Mouse (Mus musculus) left cerebral cortex, adult 11 months (tissue): ENCODE measurements around the gene Sult1d1.
"Not testable (repeated sequence)": the region's sequence is repeated elsewhere in the genome, so short reads cannot be mapped to it uniquely, and the experiment has no call there.

Source experiments
- DNase-seq: peaks from one replicate; pipeline ENCODE4 v3.0.0; 2022; ENCODE audit warnings: low spot score

The Sult1d1 gene

GRCm38 (mm10) chr5:87568845-87569244, at the start of gene Sult1d1:
Gene Sult1d1, minus strand, starts transcription at chr5:87569027.
- DNase-seq, result no peak

DNA sequence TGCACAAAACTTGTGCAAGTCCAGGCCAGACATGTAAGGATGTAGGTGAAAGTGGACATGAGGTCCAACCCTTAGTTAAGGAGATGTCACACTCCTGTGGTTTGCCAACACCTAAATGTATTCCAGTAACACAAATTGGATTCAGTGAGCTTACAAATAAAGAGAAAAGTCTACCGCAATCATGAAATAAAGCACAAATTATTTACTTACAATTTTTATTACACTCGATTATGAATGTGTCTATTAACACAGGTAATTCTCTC, 46.2 kb upstream of the Sult1d1 start:
- DNase-seq, result no peak

DNA sequence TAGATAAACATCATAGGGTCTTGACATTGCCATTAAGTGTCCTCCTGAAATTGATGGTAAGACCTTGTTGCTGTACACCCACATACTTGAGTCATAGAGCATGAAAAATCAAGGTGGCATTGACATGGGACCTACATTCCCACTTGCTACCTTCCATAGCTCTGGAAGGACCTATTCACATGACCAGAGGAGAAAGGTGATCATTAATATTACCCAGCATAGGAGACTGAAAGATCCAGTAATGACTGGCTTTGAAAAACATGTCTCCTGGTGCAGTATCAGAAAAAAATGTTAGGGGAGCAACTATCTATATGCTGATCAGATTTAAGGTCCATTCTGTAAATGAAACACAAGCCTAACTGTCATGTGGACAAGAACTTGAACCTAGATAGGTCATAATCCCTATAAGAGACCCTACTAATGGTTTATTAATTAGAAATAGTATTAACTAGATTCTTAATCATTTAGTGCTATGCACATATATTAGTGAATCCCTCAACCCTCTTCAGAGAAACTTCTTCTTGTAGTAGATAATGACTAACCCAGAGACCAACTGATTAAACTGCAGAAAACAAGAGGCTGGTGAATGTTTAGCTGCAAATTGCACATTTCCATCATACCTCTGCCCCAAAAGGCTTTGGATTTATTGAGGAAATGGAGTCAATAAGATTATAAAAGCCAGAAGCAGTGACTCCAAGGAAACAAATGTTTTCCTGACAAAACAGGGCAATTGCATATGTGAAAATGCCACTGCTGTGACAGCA, 45.7 kb upstream of the Sult1d1 start:
- no peak for DNase-seq

- no peak for DNase-seq
These were observed 32.2 kb upstream of the Sult1d1 start for GRCm38 (mm10) chr5:87601018-87601417.

- DNase-seq, result no peak
These were observed 29.1 kb upstream of the Sult1d1 start for GRCm38 (mm10) chr5:87597891-87598290.

- DNase-seq, result no peak
These were observed 22.7 kb upstream of the Sult1d1 start, which contains the start of gene Sult1e1 for GRCm38 (mm10) chr5:87591494-87591893. Gene Sult1e1, minus strand, starts transcription at chr5:87591594.

DNA sequence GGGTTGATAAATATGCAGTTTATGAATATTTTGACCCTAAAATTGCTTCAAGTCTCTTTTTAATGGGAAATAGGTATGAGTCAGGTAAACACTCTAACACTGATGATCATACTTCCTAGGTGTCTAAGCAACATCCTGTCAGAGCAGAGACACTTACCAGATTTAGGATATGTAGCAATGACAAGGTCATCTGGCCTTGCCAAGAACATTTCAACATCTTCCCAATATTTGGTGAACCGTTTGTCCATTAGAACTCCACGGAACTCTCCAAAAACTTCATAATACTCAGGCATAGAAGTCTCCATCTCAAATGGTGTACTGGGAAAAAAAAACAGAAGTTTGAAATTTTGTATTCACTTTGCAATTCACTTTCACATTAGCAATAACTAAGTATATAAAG, 21.1 kb upstream of the Sult1d1 start:
- no peak for DNase-seq

- no peak for DNase-seq
These were observed 11.6 kb upstream of the Sult1d1 start for GRCm38 (mm10) chr5:87580389-87580788.

DNA sequence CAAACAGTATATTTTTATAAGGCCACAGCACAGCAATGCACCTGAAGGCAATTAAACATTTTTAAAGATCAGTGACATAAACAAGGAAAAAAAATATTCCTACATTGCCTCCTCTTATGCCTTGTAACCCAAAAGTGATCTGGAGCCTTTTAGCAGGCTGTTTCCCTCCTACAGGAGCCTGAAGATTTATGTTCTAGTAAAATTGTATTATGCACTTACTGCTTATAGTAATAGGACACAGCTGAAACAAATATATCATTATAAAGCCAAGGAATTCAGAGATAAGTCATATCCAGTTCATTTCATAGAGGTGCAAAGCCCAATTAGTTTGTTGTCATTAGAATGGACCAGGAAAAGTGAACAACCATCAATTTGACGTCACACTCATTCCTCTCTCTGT, 5.3 kb upstream of the Sult1d1 start:
- DNase-seq, result no peak

GRCm38 (mm10) chr5:87573490-87573889, 4.7 kb upstream of the Sult1d1 start:
- no peak for DNase-seq

DNA sequence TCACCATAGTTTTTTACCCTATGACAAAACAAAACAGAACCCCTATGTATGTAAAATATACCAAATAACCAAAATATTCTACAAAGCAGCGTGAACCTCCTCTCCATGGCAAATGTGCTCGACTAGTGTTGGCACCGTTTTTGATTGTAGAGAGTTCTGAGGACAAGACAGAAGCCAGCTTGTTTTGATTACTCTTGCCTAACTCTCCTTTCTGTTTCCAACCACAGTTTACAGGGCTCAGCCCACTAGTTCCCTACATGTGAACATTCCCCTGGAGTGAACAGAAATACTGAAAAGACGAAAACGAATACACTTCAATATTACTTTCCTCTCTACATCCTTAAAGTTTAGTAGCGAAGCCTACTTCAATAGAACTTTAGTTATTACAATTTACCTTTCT, 4.0 kb upstream of the Sult1d1 start:
- no peak for DNase-seq

DNA sequence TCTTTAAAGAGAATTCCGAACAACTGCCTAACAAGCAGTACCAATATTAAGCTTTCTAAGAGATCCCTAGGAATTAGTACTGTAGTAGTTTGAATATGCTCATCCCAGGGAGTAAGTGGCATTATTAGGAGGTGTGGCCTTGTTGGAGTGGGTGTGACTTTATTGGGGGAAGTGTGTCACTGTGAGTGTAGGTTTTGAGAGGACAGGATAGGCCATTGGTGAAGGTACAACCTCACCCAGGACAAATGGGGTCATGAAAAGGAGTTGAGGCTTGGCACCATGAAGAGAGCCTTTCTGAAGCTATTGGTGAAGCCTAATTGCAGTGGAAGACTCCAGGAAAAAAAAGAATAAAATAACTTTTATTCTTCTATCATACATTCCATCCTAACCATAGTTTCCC, 1.5 kb downstream of the Sult1d1 start:
- no peak for DNase-seq

DNA sequence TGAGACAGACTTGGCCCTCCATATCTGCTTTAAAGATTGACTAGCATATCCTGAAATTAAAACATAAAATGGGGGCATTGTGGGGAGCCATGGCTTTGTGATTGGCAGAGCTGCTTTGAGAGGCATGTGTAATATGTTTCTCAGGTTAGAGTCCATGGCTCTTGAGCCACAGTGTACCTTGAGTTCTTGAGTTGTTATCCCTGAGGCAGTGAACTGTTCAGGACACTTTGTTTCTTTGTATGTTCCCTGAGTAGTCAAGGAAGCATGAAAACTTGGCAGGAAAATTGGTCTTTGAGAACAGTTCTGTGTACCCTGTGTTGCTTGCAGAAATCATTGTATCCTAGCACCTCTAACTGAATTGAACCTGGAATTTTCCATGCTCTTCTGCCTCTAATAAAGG, 5.9 kb downstream of the Sult1d1 start:
- DNase-seq, result no peak

- DNase-seq, result no peak
These were observed 6.3 kb downstream of the Sult1d1 start for GRCm38 (mm10) chr5:87562526-87562925.

- DNase-seq, result no peak
These were observed 8.7 kb downstream of the Sult1d1 start for GRCm38 (mm10) chr5:87560145-87560544.

- no peak for DNase-seq
These were observed 17.9 kb downstream of the Sult1d1 start for GRCm38 (mm10) chr5:87550935-87551334.

DNA sequence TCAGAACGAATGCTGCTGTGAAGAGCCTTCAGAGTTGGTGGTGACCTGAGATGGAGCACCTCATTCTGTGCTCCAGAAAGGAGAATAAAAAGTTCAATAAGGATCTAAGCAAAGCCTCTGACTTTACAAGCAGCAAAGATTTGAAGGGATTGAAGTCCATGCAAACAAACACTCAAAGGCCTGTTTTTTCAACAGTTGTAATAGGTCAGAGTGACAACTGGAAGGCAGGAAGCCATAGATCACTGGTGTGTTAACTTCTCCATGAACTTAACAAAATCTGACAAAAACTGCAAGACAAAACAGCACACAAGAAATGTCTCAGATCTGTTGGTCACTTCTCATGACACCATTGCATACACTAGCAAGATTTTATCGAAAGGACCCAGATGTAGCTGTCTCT, 30.7 kb downstream of the Sult1d1 start, which contains the start of gene Sult1b1:
Sult1b1 (minus strand) TSS at position 85 of the 400 bp plus-strand sequence.
- no peak for DNase-seq

GRCm38 (mm10) chr5:87535994-87536644, 32.7 kb downstream of the Sult1d1 start:
- no peak for DNase-seq

DNA sequence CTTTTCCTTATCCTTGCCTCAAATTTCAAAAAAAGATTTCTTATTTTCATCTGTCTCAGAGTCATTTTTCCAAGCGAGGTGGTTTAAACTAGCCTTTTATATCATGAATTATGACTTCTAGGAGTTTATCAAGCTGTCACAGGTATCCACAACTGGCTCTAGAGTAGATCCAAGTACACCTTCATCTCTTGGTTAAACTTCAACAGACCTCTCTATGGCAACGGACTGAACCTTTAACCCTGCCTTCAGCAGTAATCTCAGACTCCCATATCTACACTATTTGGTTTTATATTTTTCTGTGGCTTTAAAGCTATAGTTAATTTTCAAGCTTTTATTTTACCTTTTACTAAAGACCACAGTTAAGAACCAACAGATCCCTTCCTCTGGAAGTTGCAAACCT, 36.5 kb downstream of the Sult1d1 start:
- no peak for DNase-seq

GRCm38 (mm10) chr5:87523561-87523960, 45.3 kb downstream of the Sult1d1 start:
- DNase-seq, result not testable (repeated sequence)

- no peak for DNase-seq
These were observed 62.9 kb downstream of the Sult1d1 start for GRCm38 (mm10) chr5:87505776-87506458.
